Mouse (Mus musculus): ENCODE data around the gene Pik3cb.

GRCm38 (mm10) chr9:99009898-99010199 lies 130.6 kb downstream of the Pik3cb start:
- TF ChIP-seq GATA1 (IDR thresholded peaks at IDR 0.05; ENCODE audit: low read depth, low read length) (no peak), CTCF (IDR thresholded peaks at IDR 0.05 in 2 of 3, conservative IDR thresholded peaks at IDR 0.05 in 1 of 3; ENCODE audit: control insufficient read depth in 1 of 3, insufficient read depth in 1 of 3, low read depth in 2 of 3, low read length in 3 of 3, poor library complexity in 1 of 3, severe bottlenecking in 1 of 3) (no peak), HCFC1 (IDR thresholded peaks at IDR 0.05; ENCODE audit: low read depth, low read length) (no peak), POLR2A (IDR thresholded peaks at IDR 0.05; ENCODE audit: control insufficient read depth in 1 of 2, insufficient read depth in 1 of 2, low read depth in 1 of 2, low read length in 2 of 2, poor library complexity in 1 of 2) (no peak), BHLHE40 (IDR thresholded peaks at IDR 0.05; ENCODE audit: borderline replicate concordance, low read depth, low read length) (no peak), MAX (IDR thresholded peaks at IDR 0.05; ENCODE audit: low read length) (no peak), KAT2A (conservative IDR thresholded peaks at IDR 0.05; ENCODE audit: low read depth, low read length) (no peak), RCOR1 (IDR thresholded peaks at IDR 0.05; ENCODE audit: low read depth, low read length) (no peak)

Measured in MEL (cell line).